Mouse (Mus musculus) testis, adult 10 weeks (tissue): Measurements from ENCODE around the gene Traf3ip3. TPM values are rescaled to one million over a fixed set of nuclear protein-coding genes. Genes with fewer than 3 reads are reported as not detected.

ENCODE experiments used
- polyA plus RNA-seq: library from polyadenylated mRNA; stranded (reverse); fragments of 350-450 nt; fragmentation: Illumina TruSeq; extraction: RNeasy Lipid Tissue Mini Kit (QIAGEN cat#74804); gene quantifications from one replicate; pipeline ENCODE4 v1.2.3, GENCODE M21; 2014; ENCODE audit warnings: low read depth, low replicate concordance

Gene Traf3ip3
- polyA plus RNA-seq = not detected

GRCm38 (mm10) chr1:193201383-193201778 lies at the start of gene Traf3ip3:
TSS of gene Traf3ip3 (minus strand) at chr1:193201703.

GRCm38 (mm10) chr1:193207503-193207902 lies 6.0 kb upstream of the Traf3ip3 start, which contains the start of gene Lamb3:
TSS of gene Lamb3 (plus strand) at chr1:193207699.

GRCm38 (mm10) chr1:193167746-193168145 lies 33.8 kb downstream of the Traf3ip3 start, which contains the start of gene A130010J15Rik:
TSS of gene A130010J15Rik (plus strand) at chr1:193168046.

GRCm38 (mm10) chr1:193152872-193153271 lies 48.6 kb downstream of the Traf3ip3 start, which contains the start of gene Irf6:
TSS of gene Irf6 (plus strand) at chr1:193153111.

GRCm38 (mm10) chr1:193129786-193130455 lies 71.6 kb downstream of the Traf3ip3 start, which contains the start of gene Diexf:
TSS of gene Diexf (minus strand) at chr1:193130272.

Other genes starting within 250 kb of the Traf3ip3 start
- gene Syt14, start 165.9 kb downstream of the Traf3ip3 start, polyA plus RNA-seq = 5.0 TPM
- 12.0 TPM for gene Diexf, start 71.4 kb downstream of the Traf3ip3 start, polyA plus RNA-seq
- gene Irf6, start 48.6 kb downstream of the Traf3ip3 start, polyA plus RNA-seq = 6.8 TPM
- 9.0 TPM for gene A130010J15Rik, start 33.7 kb downstream of the Traf3ip3 start, polyA plus RNA-seq
- gene Lamb3, start 6.0 kb upstream of the Traf3ip3 start, polyA plus RNA-seq = 0.36 TPM
- gene Hsd11b1, start 62.4 kb upstream of the Traf3ip3 start, polyA plus RNA-seq = 0.73 TPM
- gene G0s2, start 71.5 kb upstream of the Traf3ip3 start, polyA plus RNA-seq = not detected
- 0.85 TPM for gene Camk1g, start 168.6 kb upstream of the Traf3ip3 start, polyA plus RNA-seq